Mouse (Mus musculus) forebrain, embryonic 10.5 days (tissue): ENCODE results near the gene Tbk1. TPM values are rescaled to one million over a fixed set of nuclear protein-coding genes. Genes with fewer than 3 reads are reported as not detected.

ENCODE experiments used
- DNase-seq: peaks from one replicate; pipeline ENCODE4 v3.0.0-alpha.2; 2017; ENCODE audit warnings: low spot score; ENCODE audit errors: extremely low spot score
- H3K27ac ChIP-seq: fragments of 300-500 bp; sonication (generic); 2 replicates; pipeline ENCODE4 v1.5.1; 2016; ENCODE audit warnings: mild to moderate bottlenecking
- H3K27me3 ChIP-seq: fragments of 300-500 bp; sonication (generic); 2 replicates; pipeline ENCODE4 v1.6.1; 2016; ENCODE audit warnings: mild to moderate bottlenecking; ENCODE audit not compliant: poor library complexity, severe bottlenecking
- H3K36me3 ChIP-seq: fragments of 300-500 bp; sonication (generic); replicated peaks from 2 replicates; pipeline ENCODE4 v1.6.1; 2016; ENCODE audit warnings: mild to moderate bottlenecking, moderate library complexity
- H3K4me1 ChIP-seq: fragments of 300-500 bp; sonication (generic); 2 replicates; pipeline ENCODE4 v1.6.1; 2016
- H3K4me3 ChIP-seq: fragments of 300-500 bp; sonication (generic); 2 replicates; pipeline ENCODE4 v1.5.1; 2016; ENCODE audit warnings: mild to moderate bottlenecking, moderate library complexity
- H3K9me3 ChIP-seq: fragments of 300-500 bp; sonication (generic); 2 replicates; pipeline ENCODE4 v1.6.1; 2016; ENCODE audit warnings: mild to moderate bottlenecking, moderate library complexity
- WGBS: fragments of 180-500 bp; shearing (Covaris S2); methylation state at CpG from one replicate; pipeline ENCODE4 v1.1.7; 2016; 5-methylcytosine and 5-hydroxymethylcytosine counted together
- polyA plus RNA-seq: library from polyadenylated mRNA; unstranded; fragments of >200 nt; fragmentation: Nextera tagmentation; extraction: Ambion mirVana; gene quantifications from 2 replicates; pipeline ENCODE4 v1.2.1, GENCODE M21; 2016

The Tbk1 gene
- polyA plus RNA-seq, 1 experiment from 2014 or later, result 30.1 TPM

DNA sequence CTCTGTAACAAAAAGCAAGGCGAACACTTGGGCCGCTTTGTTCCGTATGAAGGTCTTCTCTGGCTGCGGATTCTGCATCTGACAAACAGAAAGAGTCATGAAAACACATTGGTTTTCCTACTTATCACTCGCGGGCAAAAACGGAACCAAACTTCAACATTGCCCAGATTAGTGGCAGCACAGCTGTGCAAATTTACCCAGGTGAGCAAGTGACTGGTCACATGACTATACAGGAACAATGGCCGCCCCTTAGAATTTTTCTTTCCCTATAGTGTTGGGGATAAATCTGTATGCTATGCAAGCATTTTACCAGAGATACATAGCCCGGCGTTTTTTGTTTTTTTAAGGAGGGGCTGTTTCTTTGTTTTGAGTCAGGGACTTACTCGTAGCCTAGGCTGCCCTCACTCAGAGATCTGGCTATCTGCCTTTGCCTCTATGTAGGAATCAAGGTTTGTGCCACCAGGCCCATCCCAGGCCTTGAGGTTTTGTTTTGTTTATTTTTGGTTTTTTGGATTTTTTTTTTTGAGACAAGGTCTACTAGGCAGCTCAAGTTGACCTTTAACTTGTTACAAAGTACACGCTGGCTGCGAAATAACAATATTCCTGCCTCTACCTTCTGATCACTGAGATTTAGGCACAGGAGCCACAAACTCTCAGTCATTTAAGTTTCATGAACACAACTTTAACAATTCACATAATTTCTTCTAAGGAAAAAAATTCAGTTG lies 28.7 kb upstream of the Tbk1 start:
- 95% methylated on average over 13 of the region's 13 CpGs for WGBS
- H3K27me3 ChIP-seq, result no peaks in the 10 kb centered on the region
- H3K4me3 ChIP-seq, result no peak overlapping the region
- no peaks in the 10 kb centered on the region for H3K9me3 ChIP-seq
- no peaks in the 10 kb centered on the region for H3K4me1 ChIP-seq
- DNase-seq, result no peak
- no peak overlapping the region for H3K27ac ChIP-seq
- peaks cover 99% of the 10 kb centered on the region for H3K36me3 ChIP-seq

GRCm38 (mm10) chr10:121613570-121613969 lies 27.0 kb upstream of the Tbk1 start:
- peaks cover 99% of the 10 kb centered on the region for H3K36me3 ChIP-seq
- no peaks in the 10 kb centered on the region for H3K4me1 ChIP-seq
- H3K27me3 ChIP-seq, result no peaks in the 10 kb centered on the region
- 93% methylated on average over 13 of the region's 13 CpGs for WGBS
- H3K27ac ChIP-seq, result no peak overlapping the region
- H3K9me3 ChIP-seq, result 0 out of 2 replicates have a peak, but pooled peaks cover 3% of the 10 kb centered on the region
- no peak for DNase-seq
- H3K4me3 ChIP-seq, result no peak overlapping the region

DNA sequence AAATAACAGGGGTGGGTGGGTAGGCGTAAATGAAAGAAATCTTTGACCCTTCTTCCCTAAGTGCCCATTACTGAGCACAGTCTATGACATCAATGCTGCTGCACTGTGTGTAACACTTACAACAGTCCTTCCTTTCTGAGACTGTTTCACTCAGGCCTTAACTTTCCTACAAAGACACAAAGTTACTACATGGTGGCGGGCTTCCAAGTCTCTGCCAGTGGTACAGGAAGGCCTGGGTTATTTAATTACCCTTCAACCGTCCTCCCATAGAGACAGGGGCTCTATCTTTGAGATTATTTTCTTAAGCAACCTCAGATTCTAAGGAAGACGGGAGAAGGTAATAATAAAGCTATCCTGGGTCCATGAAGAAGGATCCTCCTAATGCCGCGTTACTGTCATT lies 25.9 kb upstream of the Tbk1 start:
- no peak for DNase-seq
- H3K36me3 ChIP-seq, result peaks cover 99% of the 10 kb centered on the region
- 93% methylated on average over 6 of the region's 6 CpGs for WGBS

GRCm38 (mm10) chr10:121611587-121611986 lies 25.0 kb upstream of the Tbk1 start:
- no peak for DNase-seq
- H3K36me3 ChIP-seq, result peaks cover 99% of the 10 kb centered on the region
- no peaks in the 10 kb centered on the region for H3K27me3 ChIP-seq
- WGBS, result 86% methylated on average over 10 of the region's 10 CpGs
- H3K9me3 ChIP-seq, result 0 out of 2 replicates have a peak, but pooled peaks cover 3% of the 10 kb centered on the region
- no peak overlapping the region for H3K4me3 ChIP-seq
- H3K27ac ChIP-seq, result no peak overlapping the region
- H3K4me1 ChIP-seq, result no peaks in the 10 kb centered on the region

More for the DNA sequence above, 25.9 kb upstream of the Tbk1 start:
- Histone ChIP-seq H3K9me3 (0 out of 2 replicates have a peak, but pooled peaks cover 3% of the 10 kb centered on the region), H3K27ac (no peak overlapping the region), H3K4me3 (no peak overlapping the region), H3K27me3 (no peaks in the 10 kb centered on the region), H3K4me1 (no peaks in the 10 kb centered on the region)

DNA sequence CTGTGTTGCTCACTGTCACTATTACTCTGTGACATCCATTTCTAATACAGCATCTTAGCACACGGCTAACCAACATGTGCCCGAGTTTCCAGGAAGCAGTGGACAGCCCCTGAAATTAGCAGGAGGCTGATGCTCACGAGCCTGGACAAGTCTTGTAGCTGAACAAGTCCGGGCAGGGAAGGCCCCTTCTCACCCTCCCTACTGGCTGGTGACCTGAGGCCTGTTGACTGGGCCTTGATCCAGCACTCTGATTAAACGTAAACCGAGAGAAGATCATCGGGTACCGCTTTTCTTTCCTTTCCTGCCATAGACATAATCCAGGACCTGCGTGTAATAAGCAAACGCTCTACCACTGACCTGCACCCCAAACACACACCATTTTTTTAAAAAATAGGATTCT lies 21.6 kb upstream of the Tbk1 start:
- H3K36me3 ChIP-seq, result peaks cover 100% of the 10 kb centered on the region
- DNase-seq, result no peak
- WGBS, result 94% methylated on average over 10 of the region's 10 CpGs

GRCm38 (mm10) chr10:121604632-121605344 lies 18.2 kb upstream of the Tbk1 start:
- no peak overlapping the region for H3K4me3 ChIP-seq
- H3K27me3 ChIP-seq, result no peaks in the 10 kb centered on the region
- 94% methylated on average over 13 of the region's 13 CpGs for WGBS
- 0 out of 2 replicates have a peak, but pooled peaks cover 3% of the 10 kb centered on the region for H3K9me3 ChIP-seq
- DNase-seq, result no peak
- no peak overlapping the region for H3K27ac ChIP-seq
- no peaks in the 10 kb centered on the region for H3K4me1 ChIP-seq
- peaks cover 100% of the 10 kb centered on the region for H3K36me3 ChIP-seq

More for the DNA sequence above, 21.6 kb upstream of the Tbk1 start:
- Histone ChIP-seq H3K4me3 (no peak overlapping the region), H3K4me1 (no peaks in the 10 kb centered on the region), H3K27me3 (no peaks in the 10 kb centered on the region), H3K9me3 (0 out of 2 replicates have a peak, but pooled peaks cover 3% of the 10 kb centered on the region), H3K27ac (no peak overlapping the region)

DNA sequence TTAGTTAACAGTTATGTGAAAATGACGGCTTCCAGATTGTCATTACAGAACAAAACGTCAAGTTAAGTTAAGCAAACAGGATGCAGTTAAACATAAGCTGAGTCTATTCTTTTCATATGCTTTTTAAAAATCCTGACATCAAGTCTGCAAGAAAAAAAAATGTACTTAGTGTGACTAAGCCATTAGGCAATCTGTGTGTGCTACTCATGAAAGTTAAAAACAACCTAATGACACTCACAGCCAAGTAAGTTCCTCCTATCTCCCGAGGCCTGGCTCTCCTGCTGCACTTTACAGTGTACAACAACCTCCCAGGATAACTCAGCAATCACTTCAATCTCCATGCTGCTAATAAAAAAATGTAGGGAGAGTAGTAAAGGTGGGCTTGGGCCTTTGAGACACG lies 17.0 kb upstream of the Tbk1 start:
- Histone ChIP-seq H3K27me3 (no peaks in the 10 kb centered on the region), H3K4me3 (no peak overlapping the region), H3K9me3 (no peaks in the 10 kb centered on the region), H3K27ac (no peak overlapping the region), H3K36me3 (peaks cover 100% of the 10 kb centered on the region), H3K4me1 (no peaks in the 10 kb centered on the region)
- no peak for DNase-seq
- WGBS, result 94% methylated on average over 4 of the region's 4 CpGs

DNA sequence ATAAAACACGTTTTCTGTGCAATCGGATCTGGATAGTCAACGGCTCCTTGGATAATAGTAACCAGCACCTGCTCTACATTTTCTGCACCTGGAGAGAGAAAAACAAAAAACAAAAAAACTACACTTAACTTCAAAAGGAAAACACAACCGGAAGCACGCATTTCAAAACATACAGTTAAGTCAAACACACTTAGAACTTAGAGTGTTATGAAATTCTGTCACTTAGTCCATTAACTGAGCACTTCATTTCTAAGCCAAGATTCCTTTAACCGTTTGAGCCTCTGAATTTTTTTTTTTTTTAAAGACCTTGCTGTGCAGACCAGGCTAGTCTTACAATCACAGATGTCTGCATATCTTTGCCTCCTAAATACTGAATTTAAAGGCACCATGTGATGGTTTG lies 14.7 kb upstream of the Tbk1 start:
- 90% methylated on average over 6 of the region's 6 CpGs for WGBS
- DNase-seq, result no peak
- Histone ChIP-seq H3K4me3 (no peak overlapping the region), H3K27ac (no peak overlapping the region), H3K4me1 (no peaks in the 10 kb centered on the region), H3K9me3 (no peaks in the 10 kb centered on the region), H3K36me3 (peaks cover 100% of the 10 kb centered on the region), H3K27me3 (no peaks in the 10 kb centered on the region)

- no peak overlapping the region for H3K4me3 ChIP-seq
- H3K9me3 ChIP-seq, result no peaks in the 10 kb centered on the region
- WGBS, result 91% methylated on average over 9 of the region's 9 CpGs
- peaks cover 100% of the 10 kb centered on the region for H3K36me3 ChIP-seq
- no peaks in the 10 kb centered on the region for H3K27me3 ChIP-seq
- no peaks in the 10 kb centered on the region for H3K4me1 ChIP-seq
- no peak for DNase-seq
- H3K27ac ChIP-seq, result no peak overlapping the region
Observed at GRCm38 (mm10) chr10:121596580-121596979, 10.0 kb upstream of the Tbk1 start.

GRCm38 (mm10) chr10:121591106-121591505 lies 4.5 kb upstream of the Tbk1 start:
- H3K27ac ChIP-seq, result no peak overlapping the region
- H3K4me1 ChIP-seq, result peaks cover 8% of the 10 kb centered on the region
- no peak for DNase-seq
- no peaks in the 10 kb centered on the region for H3K27me3 ChIP-seq
- peaks cover 75% of the 10 kb centered on the region for H3K36me3 ChIP-seq
- 93% methylated on average over 14 of the region's 14 CpGs for WGBS
- no peak overlapping the region for H3K4me3 ChIP-seq
- no peaks in the 10 kb centered on the region for H3K9me3 ChIP-seq

GRCm38 (mm10) chr10:121587371-121587840 lies 819 bp upstream of the Tbk1 start:
- no peaks in the 10 kb centered on the region for H3K9me3 ChIP-seq
- H3K27ac ChIP-seq, result peak overlapping the region; percentile 93; the same call in 1 of the 2 replicates
- H3K4me1 ChIP-seq, result peaks cover 20% of the 10 kb centered on the region
- DNase-seq, result no peak
- no peaks in the 10 kb centered on the region for H3K27me3 ChIP-seq
- WGBS, result 69% methylated on average over 6 of the region's 6 CpGs
- H3K4me3 ChIP-seq, result peak overlapping the region; percentile 86
- peaks cover 58% of the 10 kb centered on the region for H3K36me3 ChIP-seq

GRCm38 (mm10) chr10:121585791-121586642 lies 570 bp downstream of the Tbk1 start:
- H3K27me3 ChIP-seq, result no peaks in the 10 kb centered on the region
- peak overlapping the region; percentile 93 for H3K27ac ChIP-seq
- 4% methylated on average over 48 of the region's 48 CpGs for WGBS
- peaks cover 55% of the 10 kb centered on the region for H3K36me3 ChIP-seq
- peak overlapping the region; percentile 86 for H3K4me3 ChIP-seq
- DNase-seq, result peak; percentile 29
- no peaks in the 10 kb centered on the region for H3K9me3 ChIP-seq
- H3K4me1 ChIP-seq, result peaks cover 20% of the 10 kb centered on the region
